Mouse (Mus musculus): ENCODE data around the gene Poln. TPM values are rescaled to one million over a fixed set of nuclear protein-coding genes. Genes with fewer than 3 reads are reported as not detected.

The Poln gene
- polyA plus RNA-seq, 1 experiment from 2014 or later = 0.51 TPM

DNA sequence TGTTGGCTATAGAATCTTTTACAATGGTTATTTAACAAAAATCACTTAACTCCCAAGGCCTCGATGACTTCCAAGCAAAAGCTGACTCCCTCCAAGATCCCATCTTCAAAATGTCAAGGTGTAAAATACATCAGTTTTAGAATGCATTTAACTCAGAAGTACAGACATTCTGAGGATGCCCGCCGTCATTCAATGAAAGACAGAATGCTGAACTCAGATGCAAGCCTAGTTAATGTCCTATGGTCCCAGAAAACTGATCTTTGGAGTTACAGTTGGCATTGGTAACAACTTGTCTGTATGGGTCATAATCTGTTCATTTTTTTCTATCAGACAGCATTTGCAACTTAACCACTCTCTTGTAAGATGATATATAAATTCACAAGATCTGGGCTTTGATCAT, 706 bp upstream of the Poln start:
- 88% methylated on average over 3 of the region's 3 CpGs for WGBS
- H3K9me3 ChIP-seq = no peaks in the 10 kb centered on the region
- peaks cover 19% of the 10 kb centered on the region; the same call in 1 of the 2 replicates for H3K36me3 ChIP-seq
- H3K4me2 ChIP-seq (replicated peaks) = peak overlapping the region; percentile 64
- peak overlapping the region; percentile 67 for H3K4me3 ChIP-seq
- H3K4me1 ChIP-seq = peaks cover 15% of the 10 kb centered on the region
- no peaks in the 10 kb centered on the region for H3K27me3 ChIP-seq
- H3K9ac ChIP-seq (replicated peaks) = peak overlapping the region; percentile 57
- peak overlapping the region; percentile 93 for H3K27ac ChIP-seq (replicated peaks)
- ATAC-seq (ENCODE audit: low FRiP score, low read depth) = no peak

DNA sequence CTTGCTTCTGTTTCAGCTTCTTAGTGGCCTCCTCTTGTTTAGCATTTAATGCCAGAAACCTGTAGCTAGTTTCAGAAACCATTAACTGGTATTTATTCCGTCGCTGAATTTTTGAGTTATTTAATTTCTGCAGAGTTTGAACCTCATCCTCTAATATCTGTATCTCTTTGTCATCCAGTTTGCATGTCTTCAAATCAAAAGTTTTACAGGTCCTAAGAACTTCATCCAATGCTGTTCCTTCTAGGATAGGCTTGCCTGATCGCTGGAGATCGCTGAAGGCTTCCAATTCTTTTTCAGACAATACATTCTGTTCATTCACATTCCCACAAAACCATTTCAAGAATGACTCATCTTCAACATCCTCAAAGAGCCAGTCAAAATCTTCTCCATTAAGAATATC, 1.4 kb downstream of the Poln start:
- Histone ChIP-seq H3K4me3 (no peak overlapping the region), H3K4me1 (peaks cover 21% of the 10 kb centered on the region), H3K27me3 (no peaks in the 10 kb centered on the region), H3K4me2 (replicated peaks) (peak overlapping the region; percentile 28), H3K9me3 (no peaks in the 10 kb centered on the region), H3K9ac (replicated peaks) (no peak overlapping the region), H3K27ac (replicated peaks) (no peak overlapping the region), H3K36me3 (peaks cover 9% of the 10 kb centered on the region; the same call in 1 of the 2 replicates)
- WGBS = 88% methylated on average over 4 of the region's 4 CpGs
- ATAC-seq (ENCODE audit: low FRiP score, low read depth) = no peak

DNA sequence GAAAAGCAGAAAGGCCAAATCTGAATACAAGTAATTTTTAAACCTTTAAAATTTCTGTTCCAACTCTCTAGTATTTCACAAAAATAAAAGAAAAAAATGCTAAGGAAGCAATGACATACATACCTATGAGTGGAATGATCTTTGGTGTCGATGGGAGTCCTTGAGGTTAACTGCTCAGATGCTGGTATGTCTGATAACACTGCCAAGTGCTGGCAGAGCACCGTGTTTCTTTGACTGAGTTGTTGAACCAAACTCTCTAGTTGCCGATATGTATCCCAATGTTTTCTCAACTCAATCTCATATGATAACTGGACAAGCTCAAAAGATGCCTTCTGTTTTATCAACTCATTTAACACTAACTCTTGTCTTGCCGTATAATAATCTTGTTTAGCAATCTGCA, 3.5 kb downstream of the Poln start:
- Histone ChIP-seq H3K36me3 (peaks cover 16% of the 10 kb centered on the region; the same call in 1 of the 2 replicates), H3K4me2 (replicated peaks) (no peak overlapping the region), H3K4me3 (no peak overlapping the region), H3K4me1 (peaks cover 21% of the 10 kb centered on the region), H3K9me3 (no peaks in the 10 kb centered on the region), H3K9ac (replicated peaks) (no peak overlapping the region), H3K27ac (replicated peaks) (no peak overlapping the region), H3K27me3 (no peaks in the 10 kb centered on the region)
- 90% methylated on average over 4 of the region's 4 CpGs for WGBS
- ATAC-seq (ENCODE audit: low FRiP score, low read depth) = no peak

DNA sequence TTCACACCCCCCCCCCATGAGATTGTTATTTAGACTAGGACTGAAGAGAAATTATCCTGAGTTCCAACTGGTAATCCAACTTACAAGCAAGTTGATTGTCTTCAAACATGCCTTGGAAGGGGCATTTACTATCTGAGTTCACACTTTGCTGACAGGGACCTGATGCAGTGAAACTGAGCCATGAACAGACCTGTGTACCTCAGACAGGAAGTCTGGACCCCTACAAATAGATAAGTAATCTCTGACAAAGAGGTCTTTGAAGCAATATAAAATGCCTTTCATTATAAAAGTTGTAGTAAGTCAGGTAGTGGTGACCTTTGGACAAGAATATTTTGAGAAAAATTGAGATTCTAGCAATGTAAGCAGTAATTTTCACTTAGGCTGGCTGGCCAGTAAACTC, 20.8 kb downstream of the Poln start:
- ATAC-seq (ENCODE audit: low FRiP score, low read depth) = no peak

DNA sequence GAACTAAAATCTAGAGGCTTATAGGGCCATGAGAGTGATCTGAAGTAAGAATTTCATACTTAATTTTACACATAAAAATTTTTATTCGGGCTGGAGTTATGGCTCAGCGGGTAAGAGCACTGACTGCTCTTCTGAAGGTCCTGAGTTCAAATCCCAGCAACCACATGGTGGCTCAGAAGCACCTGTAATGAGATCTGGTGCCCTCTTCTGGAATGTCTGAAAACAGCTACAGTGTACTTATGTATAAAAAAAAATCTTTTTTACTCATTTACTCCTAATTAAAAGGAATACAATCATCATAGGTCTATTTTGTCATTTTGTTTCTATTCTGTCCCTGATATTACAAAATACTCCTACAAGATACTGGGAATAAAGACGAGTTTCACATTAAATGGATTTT, 21.7 kb downstream of the Poln start:
- no peaks in the 10 kb centered on the region for H3K4me1 ChIP-seq
- no peak overlapping the region for H3K9ac ChIP-seq (replicated peaks)
- no peaks in the 10 kb centered on the region for H3K27me3 ChIP-seq
- H3K27ac ChIP-seq (replicated peaks) = no peak overlapping the region
- 91% methylated on average over 3 of the region's 3 CpGs for WGBS
- H3K36me3 ChIP-seq = no peaks in the 10 kb centered on the region
- H3K9me3 ChIP-seq = no peaks in the 10 kb centered on the region
- H3K4me3 ChIP-seq = no peak overlapping the region
- no peak for ATAC-seq (ENCODE audit: low FRiP score, low read depth)
- no peak overlapping the region for H3K4me2 ChIP-seq (replicated peaks)

More for the DNA sequence above, 20.8 kb downstream of the Poln start:
- no peak overlapping the region for H3K27ac ChIP-seq (replicated peaks)
- no peak overlapping the region for H3K9ac ChIP-seq (replicated peaks)
- no peak overlapping the region for H3K4me3 ChIP-seq
- no peaks in the 10 kb centered on the region for H3K4me1 ChIP-seq
- no peak overlapping the region for H3K4me2 ChIP-seq (replicated peaks)
- no peaks in the 10 kb centered on the region for H3K9me3 ChIP-seq
- H3K36me3 ChIP-seq = peaks cover 6% of the 10 kb centered on the region
- H3K27me3 ChIP-seq = no peaks in the 10 kb centered on the region

DNA sequence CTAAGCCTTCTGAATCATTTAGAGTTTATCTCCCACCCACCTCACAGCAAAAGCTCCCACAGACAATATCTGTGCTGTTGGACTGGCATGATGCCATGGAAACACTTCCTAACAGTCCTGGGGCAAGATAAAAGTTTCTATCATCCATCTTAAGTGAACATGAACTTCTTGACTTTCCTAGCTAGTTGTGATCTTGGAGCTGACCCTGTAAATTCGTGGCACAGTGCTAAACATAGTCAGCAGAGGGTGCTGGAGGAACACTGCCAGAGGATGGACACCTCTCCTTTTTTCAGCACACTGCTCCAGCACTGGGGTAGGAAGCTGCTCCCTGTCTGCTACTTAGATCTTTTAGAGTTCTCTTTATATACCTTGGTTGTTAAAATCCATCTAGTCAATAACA, 29.5 kb downstream of the Poln start:
- WGBS = 7% methylated on average over 1 of the region's 1 CpGs
- Histone ChIP-seq H3K9me3 (no peaks in the 10 kb centered on the region), H3K4me3 (no peak overlapping the region), H3K27me3 (no peaks in the 10 kb centered on the region), H3K36me3 (no peaks in the 10 kb centered on the region), H3K27ac (replicated peaks) (no peak overlapping the region), H3K4me1 (no peaks in the 10 kb centered on the region), H3K4me2 (replicated peaks) (no peak overlapping the region), H3K9ac (replicated peaks) (no peak overlapping the region)
- no peak for ATAC-seq (ENCODE audit: low FRiP score, low read depth)

DNA sequence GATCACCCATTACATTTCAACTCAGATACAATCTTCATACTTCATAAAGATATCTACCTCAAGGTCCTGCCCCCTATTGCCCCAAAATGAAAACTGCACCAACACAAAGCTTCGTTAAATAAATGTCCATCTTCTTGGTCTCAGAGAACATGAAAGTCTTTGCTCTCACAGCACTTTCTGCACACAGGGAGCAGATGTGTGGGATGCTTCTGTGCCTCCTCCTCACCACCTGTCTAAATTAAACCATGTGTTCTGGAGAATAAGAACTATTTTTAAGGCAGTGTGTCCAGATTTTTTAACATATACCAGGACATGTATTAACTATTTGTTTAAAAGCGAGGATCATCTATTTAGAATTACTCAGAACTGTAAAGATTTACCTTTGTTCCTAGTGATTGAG, 36.5 kb downstream of the Poln start:
- Histone ChIP-seq H3K27me3 (no peaks in the 10 kb centered on the region), H3K27ac (replicated peaks) (no peak overlapping the region), H3K4me1 (no peaks in the 10 kb centered on the region), H3K9ac (replicated peaks) (no peak overlapping the region), H3K4me2 (replicated peaks) (no peak overlapping the region), H3K9me3 (no peaks in the 10 kb centered on the region), H3K4me3 (no peak overlapping the region), H3K36me3 (no peaks in the 10 kb centered on the region)
- ATAC-seq (ENCODE audit: low FRiP score, low read depth) = no peak
- 80% methylated on average over 2 of the region's 2 CpGs for WGBS

DNA sequence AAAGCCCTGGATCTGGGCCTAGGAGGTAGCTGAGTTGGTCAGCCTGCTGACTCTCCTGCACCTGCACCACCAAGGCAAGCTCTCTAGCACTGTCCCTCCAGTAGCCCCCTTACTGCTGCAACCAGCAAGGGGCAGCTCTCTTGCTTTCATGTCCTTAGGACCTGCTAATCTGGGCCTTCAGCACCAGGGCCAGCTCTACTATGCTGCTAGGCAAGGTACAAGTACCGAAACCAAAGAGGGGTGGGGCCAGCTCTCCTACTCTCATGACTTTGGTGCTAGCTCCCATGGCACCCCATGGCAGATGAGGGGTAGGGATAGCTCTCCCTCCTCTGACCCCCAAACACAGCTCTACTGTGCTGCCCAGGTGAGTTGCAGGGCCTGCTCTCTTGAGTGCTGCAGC, 45.1 kb downstream of the Poln start:
- H3K4me3 ChIP-seq = no peak overlapping the region
- WGBS = 36% methylated on average over 1 of the region's 1 CpGs
- no peak for ATAC-seq (ENCODE audit: low FRiP score, low read depth)
- H3K9me3 ChIP-seq = no peaks in the 10 kb centered on the region
- H3K9ac ChIP-seq (replicated peaks) = no peak overlapping the region
- no peak overlapping the region for H3K27ac ChIP-seq (replicated peaks)
- H3K4me1 ChIP-seq = no peaks in the 10 kb centered on the region
- no peak overlapping the region for H3K4me2 ChIP-seq (replicated peaks)
- no peaks in the 10 kb centered on the region for H3K36me3 ChIP-seq
- H3K27me3 ChIP-seq = no peaks in the 10 kb centered on the region

DNA sequence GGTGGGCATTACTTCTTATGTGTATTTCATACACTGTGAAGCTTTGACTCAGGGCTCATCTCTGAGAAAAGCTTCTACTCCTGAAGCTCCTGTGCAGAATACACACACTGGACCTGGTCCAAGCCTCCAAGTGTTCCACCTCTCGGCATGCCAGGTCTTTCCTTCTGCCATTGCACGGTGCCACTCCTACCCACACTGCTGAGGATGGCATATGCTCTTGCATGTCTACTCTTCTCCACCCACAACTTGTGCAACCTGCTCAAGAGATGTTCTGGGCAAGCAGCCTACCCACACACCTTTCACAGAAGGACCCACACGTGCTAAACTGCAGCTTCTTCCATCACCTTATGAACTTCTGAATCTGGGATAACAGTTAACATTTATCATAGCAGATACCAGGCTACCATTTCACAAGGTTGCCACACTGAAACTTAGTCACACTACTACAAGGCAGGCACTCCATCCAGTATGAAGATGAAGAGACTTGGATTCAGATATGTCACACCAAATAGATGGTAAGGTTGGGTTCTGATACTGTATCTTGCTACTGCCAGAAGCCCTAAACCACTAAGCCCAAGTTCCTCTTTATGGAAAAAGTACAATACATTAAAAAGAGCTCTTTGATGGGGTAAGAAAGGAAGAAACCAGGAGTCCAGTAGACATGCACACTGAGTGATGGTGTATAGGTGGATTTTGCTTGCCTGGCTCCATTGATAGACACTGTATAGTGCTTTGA, 50.0 kb downstream of the Poln start:
- Histone ChIP-seq H3K9ac (replicated peaks) (no peak overlapping the region), H3K4me1 (no peaks in the 10 kb centered on the region), H3K4me2 (replicated peaks) (no peak overlapping the region), H3K27me3 (no peaks in the 10 kb centered on the region), H3K4me3 (no peak overlapping the region), H3K9me3 (no peaks in the 10 kb centered on the region), H3K36me3 (no peaks in the 10 kb centered on the region), H3K27ac (replicated peaks) (no peak overlapping the region)
- 88% methylated on average over 3 of the region's 3 CpGs for WGBS
- ATAC-seq (ENCODE audit: low FRiP score, low read depth) = no peak

DNA sequence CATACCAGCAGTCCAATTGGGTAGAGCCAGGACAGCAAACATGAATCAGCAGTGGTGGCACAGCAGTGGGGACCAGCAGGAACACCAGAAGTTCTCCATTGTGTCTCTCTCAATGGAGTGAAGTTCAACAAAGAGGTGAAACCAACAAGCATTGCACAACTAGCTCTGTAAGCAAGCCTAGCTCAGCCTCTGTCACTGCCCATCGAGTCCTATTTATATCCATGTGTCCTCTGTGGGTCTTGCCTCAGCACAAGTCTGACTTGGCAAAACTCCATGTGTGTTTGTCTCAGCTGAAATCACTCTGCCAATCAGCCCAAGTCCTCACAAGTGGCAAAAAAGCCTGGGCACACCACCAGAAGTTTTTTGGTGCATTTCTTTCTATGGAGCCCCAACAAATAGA, 63.6 kb downstream of the Poln start:
- 71% methylated on average over 1 of the region's 1 CpGs for WGBS
- no peaks in the 10 kb centered on the region for H3K36me3 ChIP-seq
- H3K9ac ChIP-seq (replicated peaks) = no peak overlapping the region
- H3K4me2 ChIP-seq (replicated peaks) = no peak overlapping the region
- peaks cover 3% of the 10 kb centered on the region; the same call in 1 of the 2 replicates for H3K27me3 ChIP-seq
- H3K9me3 ChIP-seq = no peaks in the 10 kb centered on the region
- no peak overlapping the region for H3K4me3 ChIP-seq
- no peak overlapping the region for H3K27ac ChIP-seq (replicated peaks)
- no peak for ATAC-seq (ENCODE audit: low FRiP score, low read depth)
- H3K4me1 ChIP-seq = no peaks in the 10 kb centered on the region

DNA sequence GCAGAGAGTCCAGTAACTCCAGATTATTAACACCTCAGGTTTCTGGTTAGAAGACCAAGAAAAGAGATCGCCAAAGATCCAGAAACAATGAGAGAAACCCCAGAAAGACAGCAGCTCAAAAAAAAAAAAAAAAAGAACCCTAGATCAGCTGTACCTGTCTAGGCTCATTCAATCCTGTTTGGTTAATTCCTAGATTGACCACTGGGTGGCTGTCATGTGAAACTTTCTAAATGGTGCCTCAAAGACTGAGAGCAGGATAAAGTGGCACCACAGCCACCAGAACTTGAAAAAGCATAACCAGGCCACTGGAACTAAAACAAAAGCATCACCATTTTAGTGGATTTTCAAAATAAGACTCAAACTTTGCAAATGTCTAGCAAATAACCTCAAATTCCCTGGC, 71.9 kb downstream of the Poln start:
- Histone ChIP-seq H3K9me3 (no peaks in the 10 kb centered on the region), H3K27ac (replicated peaks) (no peak overlapping the region), H3K27me3 (no peaks in the 10 kb centered on the region), H3K4me2 (replicated peaks) (no peak overlapping the region), H3K4me1 (no peaks in the 10 kb centered on the region), H3K36me3 (no peaks in the 10 kb centered on the region), H3K9ac (replicated peaks) (no peak overlapping the region), H3K4me3 (no peak overlapping the region)
- WGBS = 23% methylated on average over 1 of the region's 1 CpGs
- no peak for ATAC-seq (ENCODE audit: low FRiP score, low read depth)

DNA sequence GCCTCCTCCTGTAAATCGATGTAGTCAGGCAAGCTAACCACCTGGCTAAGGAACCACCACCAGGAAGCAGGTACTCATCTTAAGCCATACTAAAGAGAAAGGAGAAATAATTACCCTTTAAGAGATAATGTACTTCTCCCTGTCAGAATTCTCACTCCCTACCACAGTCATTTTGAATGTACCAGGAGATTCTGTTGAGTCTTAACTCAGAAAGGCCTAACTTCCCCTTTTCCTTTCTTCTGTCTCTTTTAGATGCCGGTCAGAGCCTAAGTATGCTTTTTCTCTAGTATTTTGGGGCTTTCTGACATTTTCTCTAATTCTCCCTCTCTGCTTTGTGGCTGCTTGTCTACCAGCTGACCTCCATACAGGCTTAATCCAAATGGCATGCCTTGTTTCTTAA, 76.2 kb downstream of the Poln start:
- ATAC-seq (ENCODE audit: low FRiP score, low read depth) = no peak
- 84% methylated on average over 2 of the region's 2 CpGs for WGBS
- Histone ChIP-seq H3K4me1 (no peaks in the 10 kb centered on the region), H3K9ac (replicated peaks) (no peak overlapping the region), H3K4me2 (replicated peaks) (no peak overlapping the region), H3K27ac (replicated peaks) (no peak overlapping the region), H3K4me3 (no peak overlapping the region), H3K27me3 (no peaks in the 10 kb centered on the region), H3K9me3 (no peaks in the 10 kb centered on the region), H3K36me3 (no peaks in the 10 kb centered on the region)

DNA sequence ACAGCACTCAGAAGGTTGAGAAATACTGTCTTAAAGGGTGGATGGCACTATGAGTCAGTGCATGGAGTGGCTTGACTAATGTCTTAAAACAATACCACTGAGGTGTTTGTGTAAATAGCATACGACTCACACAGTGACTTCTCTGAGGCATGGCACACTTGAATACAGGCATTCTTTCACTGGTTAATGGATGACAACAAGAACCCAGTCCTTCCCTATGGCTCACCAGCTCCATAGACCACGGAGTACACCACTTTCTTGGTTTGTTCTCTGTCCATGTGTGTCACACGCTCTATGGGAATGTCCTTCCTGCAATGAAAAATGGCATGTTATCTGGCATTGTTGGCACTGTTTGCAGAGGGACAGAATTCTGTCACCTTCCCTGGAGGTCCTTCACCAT, 136.7 kb downstream of the Poln start:
- Histone ChIP-seq H3K4me1 (peaks cover 2% of the 10 kb centered on the region; the same call in 1 of the 2 replicates), H3K27ac (replicated peaks) (no peak overlapping the region), H3K9ac (replicated peaks) (no peak overlapping the region), H3K4me3 (no peak overlapping the region), H3K36me3 (no peaks in the 10 kb centered on the region), H3K4me2 (replicated peaks) (no peak overlapping the region), H3K9me3 (no peaks in the 10 kb centered on the region), H3K27me3 (no peaks in the 10 kb centered on the region)
- no peak for ATAC-seq (ENCODE audit: low FRiP score, low read depth)
- 76% methylated on average over 3 of the region's 3 CpGs for WGBS
